Mouse (Mus musculus) lung, embryonic 16.5 days (tissue): ENCODE data around the gene Klc2. TPM values are rescaled to one million over a fixed set of nuclear protein-coding genes. Genes with fewer than 3 reads are reported as not detected.
"Not testable (repeated sequence)": the region's sequence is repeated elsewhere in the genome, so short reads cannot be mapped to it uniquely, and the experiment has no call there.

Experiments used
- ATAC-seq: fragments of 200-750 bp; cut with Nextera tagmentation; 2 replicates; pipeline ENCODE4 v1.8.0; 2017; ENCODE audit warnings: low read depth, mild to moderate bottlenecking, moderate library complexity
- H3K27ac ChIP-seq: fragments of 300-500 bp; sonication (generic); 2 replicates; pipeline ENCODE4 v1.5.1; 2014; ENCODE audit warnings: mild to moderate bottlenecking, control low read depth, low read length
- H3K27me3 ChIP-seq: fragments of 300-500 bp; sonication (generic); 2 replicates; pipeline ENCODE4 v1.6.1; 2014; ENCODE audit warnings: low read depth, low read length, mixed read lengths; ENCODE audit not compliant: control insufficient read depth, insufficient read depth
- H3K36me3 ChIP-seq: fragments of 300-500 bp; sonication (generic); 2 replicates; pipeline ENCODE4 v1.6.1; 2014; ENCODE audit warnings: low read length; ENCODE audit not compliant: control insufficient read depth, insufficient read depth
- H3K4me1 ChIP-seq: fragments of 300-500 bp; sonication (generic); replicated peaks from 2 replicates; pipeline ENCODE4 v1.6.1; 2014; ENCODE audit warnings: low read length, mixed read lengths; ENCODE audit not compliant: control insufficient read depth, insufficient read depth
- H3K4me2 ChIP-seq: fragments of 300-500 bp; sonication (generic); 2 replicates; pipeline ENCODE4 v1.6.1; 2014; ENCODE audit warnings: low read depth, low read length, control low read depth
- H3K4me3 ChIP-seq: fragments of 300-500 bp; sonication (generic); 2 replicates; pipeline ENCODE4 v1.5.1; 2014; ENCODE audit warnings: mild to moderate bottlenecking, low read length, control low read depth
- H3K9ac ChIP-seq: fragments of 300-500 bp; sonication (generic); 2 replicates; pipeline ENCODE4 v1.6.1; 2014; ENCODE audit warnings: low read length, control low read depth
- H3K9me3 ChIP-seq: fragments of 300-500 bp; sonication (generic); 2 replicates; pipeline ENCODE4 v1.6.1; 2016; ENCODE audit warnings: low read length; ENCODE audit not compliant: control insufficient read depth
- WGBS: fragments of 180-500 bp; shearing (Covaris S2); extraction: QIAGEN DNeasy Blood & Tissue Kit; methylation state at CpG from one replicate; pipeline ENCODE4 v1.1.7; 2014; 5-methylcytosine and 5-hydroxymethylcytosine counted together
- polyA plus RNA-seq: library from polyadenylated mRNA; unstranded; fragments of >200 nt; fragmentation: Nextera tagmentation; extraction: Ambion mirVana; gene quantifications from 2 replicates; pipeline ENCODE4 v1.2.1, GENCODE M21; 2015

Gene Klc2
- polyA plus RNA-seq, 1 experiment from 2014 or later: 14.6 TPM

GRCm38 (mm10) chr19:5094243-5094632 is 24.1 kb downstream of the Klc2 start:
- peak; percentile 69 for ATAC-seq
- Histone ChIP-seq H3K4me2 (no peak overlapping the region), H3K9me3 (no peaks in the 10 kb centered on the region), H3K4me3 (no peak overlapping the region), H3K9ac (no peak overlapping the region), H3K36me3 (peaks cover 14% of the 10 kb centered on the region), H3K27me3 (peaks cover 3% of the 10 kb centered on the region; the same call in 1 of the 2 replicates), H3K27ac (no peak overlapping the region), H3K4me1 (peaks cover 14% of the 10 kb centered on the region)
- WGBS: 1% methylated on average over 21 of the region's 21 CpGs

- 69% methylated on average over 12 of the region's 12 CpGs for whole genome bisulfite sequencing
- no peak overlapping the region for H3K27ac ChIP-seq
- no peak overlapping the region for H3K4me3 ChIP-seq
- H3K9me3 ChIP-seq: no peaks in the 10 kb centered on the region
- H3K36me3 ChIP-seq: peaks cover 14% of the 10 kb centered on the region
- H3K4me2 ChIP-seq: no peak overlapping the region
- ATAC-seq: no peak
- no peak overlapping the region for H3K9ac ChIP-seq
- peaks cover 3% of the 10 kb centered on the region; the same call in 1 of the 2 replicates for H3K27me3 ChIP-seq
- H3K4me1 ChIP-seq: peaks cover 16% of the 10 kb centered on the region
These were observed 24.7 kb downstream of the Klc2 start for GRCm38 (mm10) chr19:5093481-5094242.

- H3K4me3 ChIP-seq: no peak overlapping the region
- H3K4me2 ChIP-seq: no peak overlapping the region
- no peak for ATAC-seq
- no peak overlapping the region for H3K9ac ChIP-seq
- peaks cover 3% of the 10 kb centered on the region; the same call in 1 of the 2 replicates for H3K27me3 ChIP-seq
- peaks cover 14% of the 10 kb centered on the region for H3K36me3 ChIP-seq
- WGBS: 82% methylated on average over 10 of the region's 10 CpGs
- H3K9me3 ChIP-seq: no peaks in the 10 kb centered on the region
- H3K27ac ChIP-seq: no peak overlapping the region
- peaks cover 11% of the 10 kb centered on the region for H3K4me1 ChIP-seq
These were observed 26.3 kb downstream of the Klc2 start for GRCm38 (mm10) chr19:5092083-5092482.

- peak overlapping the region; percentile 75 for H3K9ac ChIP-seq
- WGBS: 89% methylated on average over 4 of the region's 4 CpGs
These were observed 29.0 kb downstream of the Klc2 start for GRCm38 (mm10) chr19:5089324-5089723.

GRCm38 (mm10) chr19:5087884-5088728 is 30.3 kb downstream of the Klc2 start, which contains the start of gene Yif1a:
Yif1a (plus strand) TSS chr19:5088538.
- Histone ChIP-seq H3K27me3 (peaks cover 33% of the 10 kb centered on the region), H3K4me2 (peak within 1 kb of the TSS; percentile 93), H3K4me3 (peak within 1 kb of the TSS; percentile 75), H3K9ac (peak within 1 kb of the TSS; percentile 75), H3K27ac (peak within 1 kb of the TSS; percentile 88), H3K36me3 (peaks cover 14% of the 10 kb centered on the region), H3K9me3 (no peaks in the 10 kb centered on the region), H3K4me1 (peaks cover 13% of the 10 kb centered on the region)
- ATAC-seq: peak; percentile 93
- WGBS: under 1% methylated on average over 58 of the region's 58 CpGs

More at GRCm38 (mm10) chr19:5089324-5089723, 29.0 kb downstream of the Klc2 start:
- no peak overlapping the region for H3K27ac ChIP-seq
- peak overlapping the region; percentile 93 for H3K4me2 ChIP-seq
- no peaks in the 10 kb centered on the region for H3K9me3 ChIP-seq
- peaks cover 21% of the 10 kb centered on the region for H3K27me3 ChIP-seq
- ATAC-seq: no peak
- H3K4me1 ChIP-seq: peaks cover 13% of the 10 kb centered on the region
- peak overlapping the region; percentile 75 for H3K4me3 ChIP-seq
- peaks cover 14% of the 10 kb centered on the region for H3K36me3 ChIP-seq

- not testable (repeated sequence) for H3K9ac ChIP-seq, ATAC-seq, H3K36me3 ChIP-seq, H3K4me2 ChIP-seq, H3K27ac ChIP-seq, H3K9me3 ChIP-seq, H3K4me3 ChIP-seq
- WGBS: 54% methylated on average over 4 of the region's 4 CpGs
- peaks cover 13% of the 10 kb centered on the region for H3K4me1 ChIP-seq
- H3K27me3 ChIP-seq: peaks cover 48% of the 10 kb centered on the region
These were observed 31.8 kb downstream of the Klc2 start for GRCm38 (mm10) chr19:5086533-5086932.

- no peaks in the 10 kb centered on the region for H3K9me3 ChIP-seq
- no peaks in the 10 kb centered on the region; the same call in none of the 2 replicates for H3K36me3 ChIP-seq
- H3K4me3 ChIP-seq: peak within 1 kb of the TSS; percentile 52
- H3K27ac ChIP-seq: no peak within 1 kb of the TSS
- peaks cover 13% of the 10 kb centered on the region for H3K4me1 ChIP-seq
- ATAC-seq: no peak
- H3K9ac ChIP-seq: 0 out of 2 replicates have a peak within 1 kb of the TSS, but pooled peaks have one; percentile 42
- peak within 1 kb of the TSS; percentile 83 for H3K4me2 ChIP-seq
- under 1% methylated on average over 58 of the region's 69 CpGs for WGBS
- H3K27me3 ChIP-seq: peaks cover 56% of the 10 kb centered on the region
These were observed 33.1 kb downstream of the Klc2 start, which contains the start of gene Tmem151a for GRCm38 (mm10) chr19:5085145-5085863. Tmem151a (minus strand) TSS chr19:5085531.

GRCm38 (mm10) chr19:5084834-5085144 is 33.6 kb downstream of the Klc2 start:
- Histone ChIP-seq H3K9ac (no peak overlapping the region), H3K4me2 (peak overlapping the region; percentile 83), H3K36me3 (no peaks in the 10 kb centered on the region; the same call in none of the 2 replicates), H3K27ac (no peak overlapping the region), H3K4me1 (peaks cover 13% of the 10 kb centered on the region), H3K9me3 (no peaks in the 10 kb centered on the region), H3K27me3 (peaks cover 56% of the 10 kb centered on the region), H3K4me3 (peak overlapping the region; percentile 52)
- 1% methylated on average over 15 of the region's 15 CpGs for WGBS
- ATAC-seq: no peak
